Mouse (Mus musculus): ENCODE measurements around the gene Mast3.

Mast3 gene

GRCm38 (mm10) chr8:70776496-70777444 lies 28.1 kb downstream of the Mast3 start, which contains the start of gene Pik3r2:
Pik3r2 (minus strand) TSS chr8:70776713.
- peak; percentile 96 for DNase-seq (ENCODE audit: low read depth, low spot score)

GRCm38 (mm10) chr8:70775851-70776495 lies 28.9 kb downstream of the Mast3 start:
- DNase-seq (ENCODE audit: low read depth, low spot score): no peak

DNA sequence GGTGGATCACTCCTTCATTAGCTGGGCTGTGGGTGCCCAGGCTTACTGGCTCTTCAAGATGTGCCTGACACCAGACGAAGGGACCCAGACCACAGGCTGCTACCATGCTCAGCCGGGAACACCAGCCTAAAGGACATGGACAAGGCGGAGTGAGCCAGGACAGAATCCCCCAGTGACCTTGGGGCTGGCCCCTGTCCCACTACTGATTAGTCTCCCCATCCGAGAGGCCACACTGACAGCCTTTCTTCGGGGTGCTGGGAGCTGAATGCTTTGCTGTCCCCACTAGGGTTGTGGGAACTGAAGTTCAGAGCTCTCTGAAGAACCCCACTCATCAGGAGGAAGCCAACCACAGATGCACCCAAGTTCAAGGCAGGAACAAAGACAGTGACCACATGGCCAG lies 29.6 kb downstream of the Mast3 start:
- DNase-seq (ENCODE audit: low read depth, low spot score): no peak

GRCm38 (mm10) chr8:70774740-70775139 lies 30.1 kb downstream of the Mast3 start:
- DNase-seq (ENCODE audit: low read depth, low spot score): no peak

DNA sequence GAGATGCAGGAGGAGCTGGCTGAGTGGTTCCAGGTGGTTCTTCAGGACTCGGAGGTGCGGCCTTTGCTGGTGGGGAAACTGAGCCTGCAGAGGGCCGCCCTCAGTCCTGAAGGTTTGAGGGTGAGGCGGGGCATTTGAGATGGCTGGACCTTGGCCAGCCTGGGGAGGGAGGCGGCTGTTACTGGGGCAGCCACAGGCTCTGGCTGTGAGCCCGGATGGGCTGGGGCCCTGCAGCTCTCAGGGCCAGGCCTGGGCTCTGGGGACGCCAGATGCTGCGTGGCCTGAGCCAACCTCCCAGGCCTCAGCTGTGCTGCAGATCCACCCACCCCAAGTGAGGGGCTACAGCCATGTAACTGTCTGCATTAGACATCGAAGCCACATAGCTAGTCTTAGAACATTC lies 31.0 kb downstream of the Mast3 start:
- no peak for DNase-seq (ENCODE audit: low read depth, low spot score)

GRCm38 (mm10) chr8:70773410-70773809 lies 31.4 kb downstream of the Mast3 start:
- no peak for DNase-seq (ENCODE audit: low read depth, low spot score)

DNA sequence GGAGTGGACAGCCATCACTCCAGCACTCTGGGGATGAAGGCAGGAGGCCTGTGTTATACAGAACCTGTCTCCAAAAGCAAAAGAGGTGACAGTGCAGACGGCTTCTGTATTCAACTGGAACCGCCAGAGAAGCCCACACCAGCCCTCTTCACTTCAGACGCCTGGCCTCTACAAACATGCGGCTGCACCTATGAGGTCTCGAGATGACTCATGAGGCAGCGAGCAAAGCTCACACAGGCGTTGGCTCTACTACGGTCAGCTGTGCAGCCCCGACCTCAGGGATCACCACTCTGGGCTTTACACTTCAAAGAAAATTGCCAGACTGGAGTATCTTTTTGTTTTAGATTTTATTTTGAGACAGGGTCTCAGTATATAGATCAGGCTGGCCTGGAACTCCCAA lies 32.0 kb downstream of the Mast3 start:
- DNase-seq (ENCODE audit: low read depth, low spot score): no peak

GRCm38 (mm10) chr8:70772075-70772474 lies 32.8 kb downstream of the Mast3 start:
- DNase-seq (ENCODE audit: low read depth, low spot score): no peak

DNA sequence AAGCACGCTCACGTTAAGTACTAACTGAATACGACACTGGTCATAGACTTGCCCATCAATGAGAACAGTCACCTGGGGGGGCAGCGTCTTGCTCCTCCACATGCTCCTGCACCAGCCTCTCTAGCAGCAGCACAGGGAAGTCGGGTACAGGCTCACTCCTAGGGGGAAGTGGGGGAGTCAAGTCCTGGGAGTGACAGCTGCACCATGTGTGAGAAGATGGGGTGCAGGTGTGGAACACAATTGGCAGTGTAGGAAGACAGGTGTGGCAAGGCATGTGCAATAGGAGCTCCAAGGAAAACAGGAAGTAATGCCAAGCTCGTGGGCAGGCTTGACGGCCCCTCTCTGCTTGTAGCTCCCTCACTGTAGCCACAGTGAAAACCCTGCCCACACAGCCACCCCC lies 33.6 kb downstream of the Mast3 start:
- DNase-seq (ENCODE audit: low read depth, low spot score): no peak

DNA sequence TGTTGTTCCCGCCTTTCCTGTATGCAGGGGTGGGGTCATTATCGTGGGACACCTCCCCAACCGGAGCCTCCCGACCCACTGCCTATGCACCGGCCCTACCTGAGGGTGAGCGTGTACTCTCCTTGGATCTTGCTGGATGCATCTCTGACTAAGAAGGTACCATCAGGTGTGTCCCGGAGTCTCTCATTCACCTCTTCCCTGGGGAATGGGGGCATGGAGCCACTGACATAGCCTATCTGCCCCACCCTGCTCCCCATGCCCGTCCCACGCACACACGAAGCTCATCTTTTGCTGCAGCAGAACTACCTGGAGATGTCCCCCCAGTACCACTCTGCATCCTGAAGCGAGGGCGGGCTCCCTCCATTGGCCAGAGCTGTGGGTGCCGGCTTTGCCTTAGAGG lies 34.1 kb downstream of the Mast3 start:
- no peak for DNase-seq (ENCODE audit: low read depth, low spot score)

- no peak for DNase-seq (ENCODE audit: low read depth, low spot score)
These were observed 35.0 kb downstream of the Mast3 start for GRCm38 (mm10) chr8:70769858-70770257.

- peak; percentile 97 for DNase-seq (ENCODE audit: low read depth, low spot score)
These were observed 35.5 kb downstream of the Mast3 start for GRCm38 (mm10) chr8:70769359-70769758.

DNA sequence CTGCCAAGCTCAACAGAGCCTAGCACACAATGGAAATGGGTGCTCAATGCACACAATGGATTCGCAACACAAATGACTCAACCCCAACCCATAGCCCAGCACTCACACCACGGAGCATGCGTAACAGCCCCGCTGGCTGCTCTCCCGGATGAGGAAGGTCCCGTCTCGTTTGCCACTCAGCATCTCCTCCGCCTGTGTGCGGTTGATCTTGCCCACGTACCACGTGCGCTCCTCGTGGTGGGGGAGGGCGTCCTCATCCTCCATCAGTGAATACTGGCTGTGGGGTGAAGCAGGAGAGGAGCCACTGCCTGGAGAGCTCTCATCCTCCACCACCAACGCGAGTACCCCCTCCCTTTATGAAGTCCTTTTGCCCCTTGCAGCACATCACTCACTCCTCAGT lies 35.9 kb downstream of the Mast3 start:
- DNase-seq (ENCODE audit: low read depth, low spot score): peak; percentile 93

DNA sequence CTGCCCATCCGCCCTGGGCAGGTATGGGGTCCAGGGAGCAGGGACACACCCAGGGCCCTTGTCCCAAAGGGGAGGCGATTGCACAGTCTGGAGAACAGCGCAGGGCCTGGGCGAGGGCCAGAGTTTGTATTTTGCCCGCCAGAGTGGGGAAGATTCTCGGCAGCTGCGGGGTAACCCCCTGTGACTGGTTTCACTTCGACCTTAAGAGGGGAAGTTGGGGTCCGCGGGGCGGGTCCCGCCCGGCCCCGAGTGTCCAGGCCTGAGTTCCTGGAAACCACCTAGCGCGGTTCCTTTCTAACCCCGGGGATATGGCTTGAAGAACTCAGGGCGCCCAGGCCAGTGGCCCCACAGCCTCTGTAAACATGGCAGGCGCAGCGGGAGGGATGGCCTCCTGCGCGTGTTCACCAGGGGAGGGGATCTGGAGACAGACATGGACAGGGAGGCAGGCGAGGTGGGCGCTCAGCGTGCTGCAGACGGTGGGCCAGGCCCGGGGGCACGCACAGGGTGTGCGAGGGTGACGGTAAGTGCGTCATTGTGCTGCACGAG lies 36.5 kb downstream of the Mast3 start:
- no peak for DNase-seq (ENCODE audit: low read depth, low spot score)

GRCm38 (mm10) chr8:70767503-70767902 lies 37.4 kb downstream of the Mast3 start:
- DNase-seq (ENCODE audit: low read depth, low spot score): no peak

DNA sequence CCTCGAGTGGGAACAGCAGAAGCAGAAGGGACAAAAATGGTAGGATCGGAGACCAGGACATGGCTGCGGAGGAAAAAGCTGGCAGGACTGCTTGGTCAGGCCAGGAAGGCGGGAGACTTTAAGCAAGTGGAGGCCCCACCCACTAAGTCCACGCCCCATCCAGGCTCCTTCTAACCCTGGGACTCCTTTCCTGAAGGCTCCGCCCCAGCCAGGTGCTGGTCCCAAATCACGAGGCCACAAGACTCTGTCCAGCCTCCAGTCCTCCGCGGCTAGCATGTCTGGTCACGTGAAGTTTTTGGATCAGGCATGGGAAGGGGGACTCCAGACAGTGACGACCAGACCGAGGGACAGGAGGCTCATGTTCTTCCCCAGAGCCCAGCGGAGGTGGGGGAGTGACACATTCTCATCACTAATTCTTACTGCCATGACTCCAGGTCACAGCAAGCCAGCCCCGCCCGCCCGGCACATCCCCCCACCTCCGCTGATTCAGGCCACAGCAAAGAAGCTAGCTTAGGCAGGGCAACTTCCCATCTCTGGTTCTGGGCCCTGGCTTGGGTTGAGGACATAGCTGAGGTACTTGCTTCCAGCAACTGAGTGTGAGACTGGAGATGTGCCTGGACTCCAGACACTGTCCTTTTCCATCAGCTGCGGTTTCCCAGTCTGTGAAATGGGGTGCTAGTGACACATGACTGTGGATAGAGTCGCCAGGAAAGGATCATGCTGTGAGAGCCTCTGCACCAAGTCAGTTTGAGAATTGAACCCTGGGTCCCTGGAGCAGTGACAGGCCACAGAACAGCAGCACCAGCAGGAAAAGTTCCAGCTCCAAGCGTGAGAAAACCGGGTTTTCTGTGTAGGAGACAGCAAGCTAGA lies 38.0 kb downstream of the Mast3 start:
- peak; percentile 94 for DNase-seq (ENCODE audit: low read depth, low spot score)

- peak; percentile 55 for DNase-seq (ENCODE audit: low read depth, low spot score)
These were observed 38.9 kb downstream of the Mast3 start for GRCm38 (mm10) chr8:70765838-70766570.

GRCm38 (mm10) chr8:70765329-70765728 lies 39.5 kb downstream of the Mast3 start:
- no peak for DNase-seq (ENCODE audit: low read depth, low spot score)

DNA sequence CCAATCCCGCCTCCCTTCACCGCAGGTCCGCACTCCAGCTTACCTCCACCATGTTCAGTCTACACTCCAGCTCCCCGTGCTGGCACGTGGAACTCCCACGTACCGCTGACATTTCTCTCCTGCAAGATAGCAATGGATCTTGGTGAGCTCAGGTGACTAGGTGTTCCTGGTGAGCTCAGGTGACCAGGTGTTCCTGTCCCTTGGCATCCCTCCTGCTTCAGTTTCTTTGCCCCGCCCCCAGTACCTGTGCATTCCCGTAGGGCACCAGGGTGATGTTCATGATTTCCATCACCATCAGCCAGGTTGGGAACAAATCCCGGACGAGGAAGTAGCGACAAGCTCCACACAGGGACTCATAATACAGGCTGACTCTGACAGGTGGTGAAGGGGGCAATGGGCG lies 40.2 kb downstream of the Mast3 start:
- no peak for DNase-seq (ENCODE audit: low read depth, low spot score)

DNA sequence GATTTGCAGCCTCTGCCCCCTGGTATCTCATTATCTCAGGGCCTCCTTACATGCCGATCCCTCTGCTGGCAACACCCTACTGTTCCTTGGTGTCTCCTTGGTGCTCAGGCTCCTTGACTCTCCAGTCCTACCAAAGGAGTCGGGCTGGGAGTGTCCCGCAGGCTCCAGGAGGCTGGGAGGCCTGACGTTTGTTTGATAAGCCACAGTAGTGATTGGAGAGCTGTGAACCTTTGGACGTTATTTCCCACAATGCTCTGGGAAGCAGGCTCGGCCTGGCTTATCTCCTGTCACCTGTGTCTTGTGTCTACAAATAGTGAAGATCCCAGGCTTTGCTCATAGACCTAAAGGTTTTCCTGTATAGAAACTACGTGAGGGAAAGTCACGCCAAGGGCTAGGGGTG lies 40.8 kb downstream of the Mast3 start:
- DNase-seq (ENCODE audit: low read depth, low spot score): no peak

DNA sequence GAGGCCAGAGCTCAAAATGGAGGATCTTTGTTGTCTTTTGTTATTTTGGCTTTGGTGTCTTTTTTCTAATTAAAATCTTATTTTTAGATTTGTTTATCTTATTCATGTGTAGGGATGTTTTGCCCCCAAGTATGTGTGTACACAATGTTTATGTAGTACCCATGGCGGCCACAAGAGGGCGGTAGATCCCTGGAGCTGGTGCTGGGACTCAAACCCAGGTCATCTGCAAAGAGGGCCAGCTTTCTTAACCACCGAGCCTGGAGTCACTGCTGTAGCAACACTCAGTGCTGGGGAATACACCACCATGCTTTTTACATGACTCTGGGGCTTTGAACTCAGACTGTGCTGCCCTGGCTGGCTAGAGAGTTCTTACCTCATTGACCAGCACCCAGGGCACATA lies 41.5 kb downstream of the Mast3 start:
- peak; percentile 75 for DNase-seq (ENCODE audit: low read depth, low spot score)

Measured in R1 (cell line).